Mouse (Mus musculus) liver, adult 2 months (tissue): ENCODE data around the gene 6430628N08Rik. TPM values are rescaled to one million over a fixed set of nuclear protein-coding genes. Genes with fewer than 3 reads are reported as not detected.

Experiments used
- DNase-seq: peaks from one replicate; pipeline ENCODE4 v3.0.0-alpha.2; 2011; ENCODE audit warnings: low read depth, low spot score; ENCODE audit errors: extremely low read depth
- H3K27ac ChIP-seq: fragments of 200-500 bp; replicated peaks from 2 replicates; pipeline ENCODE4 v1.5.1; 2012; ENCODE audit warnings: low read depth, mild to moderate bottlenecking, control low read depth, inconsistent platforms, low read length; ENCODE audit not compliant: insufficient read depth
- H3K27me3 ChIP-seq: fragments of 200-500 bp; 2 replicates; pipeline ENCODE4 v1.6.1; 2012; ENCODE audit warnings: mild to moderate bottlenecking, moderate library complexity, low read length, inconsistent platforms; ENCODE audit not compliant: control insufficient read depth, insufficient read depth
- H3K36me3 ChIP-seq: fragments of 200-500 bp; 2 replicates; pipeline ENCODE4 v1.6.1; 2012; ENCODE audit warnings: low read length, inconsistent platforms; ENCODE audit not compliant: control insufficient read depth, insufficient read depth
- H3K4me1 ChIP-seq: fragments of 200-500 bp; 2 replicates; pipeline ENCODE4 v1.6.1; 2011; ENCODE audit warnings: low read length; ENCODE audit not compliant: control insufficient read depth, insufficient read depth
- H3K4me3 ChIP-seq: fragments of 200-500 bp; 2 replicates; pipeline ENCODE4 v1.5.1; 2011; ENCODE audit warnings: low read depth, mild to moderate bottlenecking, control low read depth, low read length, moderate library complexity; ENCODE audit not compliant: insufficient read depth
- H3K79me2 ChIP-seq: fragments of 200-500 bp; 2 replicates; pipeline ENCODE4 v1.6.1; 2012; ENCODE audit warnings: inconsistent platforms, mild to moderate bottlenecking, low read length, moderate library complexity; ENCODE audit not compliant: control insufficient read depth, insufficient read depth
- H3K9ac ChIP-seq: fragments of 200-500 bp; 2 replicates; pipeline ENCODE4 v1.6.1; 2012; ENCODE audit warnings: low read depth, mild to moderate bottlenecking, control low read depth, inconsistent platforms, low read length
- CTCF ChIP-seq: fragments of 200-500 bp; IDR thresholded peaks from 2 replicates; pipeline ENCODE4 v1.5.1; 2011; ENCODE audit warnings: low read depth, low read length, control low read depth
- POLR2A ChIP-seq: fragments of 200-500 bp; IDR thresholded peaks from 2 replicates; pipeline ENCODE4 v1.6.1; 2011; ENCODE audit warnings: low read length, control low read depth; ENCODE audit not compliant: insufficient read depth; ENCODE audit errors: extremely low read depth
- WGBS: fragments of 180-500 bp; shearing (Covaris S2); methylation state at CpG from one replicate; pipeline ENCODE4 v1.1.7; 2018; 5-methylcytosine and 5-hydroxymethylcytosine counted together
- polyA plus RNA-seq: library from polyadenylated mRNA; depleted of rRNA; stranded (reverse); fragments of >200 nt; gene quantifications from 2 replicates; pipeline ENCODE4 v1.2.3, GENCODE M21; 2012; rRNA removed
- total RNA-seq: library from RNA; depleted of rRNA; stranded (reverse); fragments of >200 nt; gene quantifications from 2 replicates; pipeline ENCODE4 v1.2.3, GENCODE M21; 2014; rRNA removed

The 6430628N08Rik gene
- not detected in 2 replicates for total RNA-seq
- polyA plus RNA-seq = not detected in 2 replicates

- no peak within 1 kb of the TSS for H3K9ac ChIP-seq
- no peak within 1 kb of the TSS for H3K27ac ChIP-seq
- no peak for DNase-seq
- no peaks in the 10 kb centered on the region for H3K4me1 ChIP-seq
- 8% methylated on average over 31 of the region's 31 CpGs for WGBS
- H3K27me3 ChIP-seq = peaks cover 8% of the 10 kb centered on the region
- TF ChIP-seq CTCF = no peak
- TF ChIP-seq POLR2A = no peak
- H3K79me2 ChIP-seq = no peaks in the 10 kb centered on the region
- H3K4me3 ChIP-seq = no peak within 1 kb of the TSS
- H3K36me3 ChIP-seq = no peaks in the 10 kb centered on the region
These were observed at the start of gene 6430628N08Rik for GRCm38 (mm10) chr4:115890553-115890952. TSS of gene 6430628N08Rik (plus strand) at chr4:115890665.

GRCm38 (mm10) chr4:115840842-115841241 is 49.6 kb upstream of the 6430628N08Rik start:
- no peak overlapping the region for H3K4me3 ChIP-seq
- no peak overlapping the region for H3K27ac ChIP-seq
- H3K4me1 ChIP-seq = peaks cover 5% of the 10 kb centered on the region
- no peaks in the 10 kb centered on the region for H3K36me3 ChIP-seq
- peaks cover 8% of the 10 kb centered on the region; the same call in 1 of the 2 replicates for H3K79me2 ChIP-seq
- TF ChIP-seq CTCF = no peak
- no peak for TF ChIP-seq POLR2A
- DNase-seq = no peak
- no peaks in the 10 kb centered on the region for H3K27me3 ChIP-seq
- 82% methylated on average over 4 of the region's 4 CpGs for WGBS
- no peak overlapping the region for H3K9ac ChIP-seq

GRCm38 (mm10) chr4:115846656-115847055 is 43.8 kb upstream of the 6430628N08Rik start:
- H3K79me2 ChIP-seq = peaks cover 2% of the 10 kb centered on the region; the same call in 1 of the 2 replicates
- H3K36me3 ChIP-seq = peaks cover 21% of the 10 kb centered on the region
- DNase-seq = no peak
- 70% methylated on average over 2 of the region's 2 CpGs for WGBS
- H3K4me1 ChIP-seq = peaks cover 7% of the 10 kb centered on the region
- H3K4me3 ChIP-seq = no peak overlapping the region
- H3K27ac ChIP-seq = no peak overlapping the region
- H3K27me3 ChIP-seq = no peaks in the 10 kb centered on the region
- H3K9ac ChIP-seq = no peak overlapping the region
- TF ChIP-seq POLR2A = no peak
- TF ChIP-seq CTCF = no peak

- Histone ChIP-seq H3K9ac (no peak overlapping the region), H3K27me3 (no peaks in the 10 kb centered on the region), H3K4me3 (no peak overlapping the region), H3K36me3 (peaks cover 27% of the 10 kb centered on the region), H3K79me2 (peaks cover 2% of the 10 kb centered on the region; the same call in 1 of the 2 replicates), H3K4me1 (peaks cover 7% of the 10 kb centered on the region), H3K27ac (peak overlapping the region; percentile 73)
- WGBS = 43% methylated on average over 5 of the region's 5 CpGs
- DNase-seq = peak; percentile 58
- TF ChIP-seq POLR2A = no peak
- no peak for TF ChIP-seq CTCF
These were observed 43.1 kb upstream of the 6430628N08Rik start for GRCm38 (mm10) chr4:115847377-115847776.

- peaks cover 7% of the 10 kb centered on the region for H3K4me1 ChIP-seq
- no peak for DNase-seq
- peaks cover 27% of the 10 kb centered on the region for H3K36me3 ChIP-seq
- H3K4me3 ChIP-seq = no peak overlapping the region
- no peak overlapping the region; the same call in 1 of the 2 replicates for H3K27ac ChIP-seq
- peaks cover 2% of the 10 kb centered on the region; the same call in 1 of the 2 replicates for H3K79me2 ChIP-seq
- H3K9ac ChIP-seq = no peak overlapping the region
- H3K27me3 ChIP-seq = no peaks in the 10 kb centered on the region
- 100% methylated on average over 1 of the region's 1 CpGs for WGBS
- TF ChIP-seq CTCF = no peak
- TF ChIP-seq POLR2A = no peak
These were observed 42.4 kb upstream of the 6430628N08Rik start for GRCm38 (mm10) chr4:115848083-115848482.

- peaks cover 7% of the 10 kb centered on the region for H3K4me1 ChIP-seq
- no peak overlapping the region for H3K27ac ChIP-seq
- H3K4me3 ChIP-seq = no peak overlapping the region
- H3K27me3 ChIP-seq = no peaks in the 10 kb centered on the region
- 60% methylated on average over 8 of the region's 8 CpGs for WGBS
- peaks cover 2% of the 10 kb centered on the region; the same call in 1 of the 2 replicates for H3K79me2 ChIP-seq
- no peak overlapping the region for H3K9ac ChIP-seq
- H3K36me3 ChIP-seq = peaks cover 31% of the 10 kb centered on the region
- DNase-seq = no peak
- no peak for TF ChIP-seq CTCF
- no peak for TF ChIP-seq POLR2A
These were observed 41.3 kb upstream of the 6430628N08Rik start for GRCm38 (mm10) chr4:115848990-115849677.
